Mouse (Mus musculus) erythroblast, embryonic 14.5 days (primary cell): ENCODE data around the gene Mycbp.

ENCODE experiments used
- GATA1 ChIP-seq: IDR thresholded peaks from 2 replicates; pipeline ENCODE4 v1.6.1; 2012; ENCODE audit warnings: low read length, inconsistent platforms, mixed read lengths
- TAL1 ChIP-seq: IDR thresholded peaks from 3 replicates; pipeline ENCODE4 v1.6.1; 2012; ENCODE audit warnings: low read length, inconsistent platforms, mixed read lengths

GRCm38 (mm10) chr4:123957891-123958290 lies 53.3 kb downstream of the Mycbp start:
- no peak for TF ChIP-seq TAL1
- TF ChIP-seq GATA1 = no peak
